20 mouse cellular contexts compared by ENCODE assay signal in genomic region chr1:136179511-136180001, GRCm38 (mm10). TPM values are rescaled to one million over a fixed set of nuclear protein-coding genes. Genes with fewer than 3 reads are reported as not detected.
DNase-seq lines count a peak whose midpoint lies in the region; ATAC-seq lines count a peak whose summit lies in the region.
"Had no signal": no experiment of that assay in that cellular context is flagged by ENCODE, and none has a peak within 500 bp of the region (broad histone marks: within the 10 kb centered on the region; RNA-seq: fewer than 3 reads in every experiment).

No protein-coding gene starts in this region.

- WGBS in heart, embryonic 14.5 days, result 47% methylated on average over 2 of the region's 2 CpGs
- 12% methylated on average over 2 of the region's 2 CpGs for WGBS in liver, embryonic 15.5 days (ENCODE audit: insufficient replicate concordance)
- 58% methylated on average over 2 of the region's 2 CpGs for WGBS in hindbrain, embryonic 14.5 days

- H3K4me2 ChIP-seq in heart, embryonic 14.5 days (ENCODE audit: low read length), result no peak overlapping the region
- H3K4me2 ChIP-seq in liver, embryonic 15.5 days, result no peak overlapping the region
- H3K4me2 ChIP-seq in hindbrain, embryonic 14.5 days (replicated peaks), result no peak overlapping the region
- H3K4me2 ChIP-seq: heart, embryonic 11.5 days had no signal

- H3K27ac ChIP-seq in heart, embryonic 14.5 days (replicated peaks in 1 of 2; ENCODE audit: control insufficient read depth in 1 of 2, insufficient read depth in 1 of 2, low read depth in 2 of 2, low read length in 2 of 2), result no peak overlapping the region
- peak overlapping the region; percentile 76 for H3K27ac ChIP-seq in liver, embryonic 15.5 days (replicated peaks)
- no peak overlapping the region for H3K27ac ChIP-seq in hindbrain, embryonic 14.5 days

- peaks cover 7 to 8% of the 10 kb centered on the region in 2 experiments; a peak in 2 of 4 replicates for H3K4me1 ChIP-seq in heart, embryonic 14.5 days (ENCODE audit: control insufficient read depth in 2 of 2, insufficient read depth in 2 of 2, low read length in 2 of 2)
- H3K4me1 ChIP-seq in liver, embryonic 15.5 days (replicated peaks), result peaks cover 78% of the 10 kb centered on the region
- H3K4me1 ChIP-seq in hindbrain, embryonic 14.5 days (replicated peaks; ENCODE audit: control insufficient read depth, insufficient read depth, low read length), result no peaks in the 10 kb centered on the region

- intact Hi-C loops in heart, postnatal 25 days (cut with DNase I), result no loop called here

- 0 out of 2 replicates have a peak, but pooled peaks have one; percentile 23 for ATAC-seq in heart, embryonic 14.5 days (ENCODE audit: insufficient number of reproducible peaks, insufficient read depth, low FRiP score, low read depth)
- ATAC-seq in erythroid progenitor cell, adult 5-6 weeks (replicated peaks; ENCODE audit: low FRiP score, poor library complexity, severe bottlenecking), result peak; percentile 40
- peak; percentile 83 for ATAC-seq in liver, embryonic 15.5 days (ENCODE audit: insufficient read depth)
- no peak for ATAC-seq in hindbrain, embryonic 14.5 days (ENCODE audit: low FRiP score)

- H3K9me3 ChIP-seq in heart, embryonic 14.5 days (ENCODE audit: control insufficient read depth, low read length), result no peaks in the 10 kb centered on the region
- no peaks in the 10 kb centered on the region for H3K9me3 ChIP-seq in liver, embryonic 15.5 days (replicated peaks)
- H3K9me3 ChIP-seq in hindbrain, embryonic 14.5 days (ENCODE audit: control insufficient read depth, low read length), result no peaks in the 10 kb centered on the region

- no peaks in the 10 kb centered on the region for H3K27me3 ChIP-seq in heart, embryonic 14.5 days (ENCODE audit: control insufficient read depth, insufficient read depth, low read length)
- no peaks in the 10 kb centered on the region for H3K27me3 ChIP-seq in liver, embryonic 15.5 days
- no peaks in the 10 kb centered on the region for H3K27me3 ChIP-seq in hindbrain, embryonic 14.5 days (ENCODE audit: control insufficient read depth, insufficient read depth, low read length)

- no peak overlapping the region for H3K9ac ChIP-seq in heart, embryonic 14.5 days (ENCODE audit: low read length)
- no peak overlapping the region for H3K9ac ChIP-seq in liver, embryonic 15.5 days
- no peak overlapping the region for H3K9ac ChIP-seq in hindbrain, embryonic 14.5 days

- H3K4me3 ChIP-seq in heart, embryonic 14.5 days (ENCODE audit: control insufficient read depth in 1 of 2, insufficient read depth in 1 of 2, low read depth in 1 of 2, low read length in 2 of 2), result no peak overlapping the region
- H3K4me3 ChIP-seq in liver, embryonic 15.5 days (replicated peaks), result no peak overlapping the region
- no peak overlapping the region for H3K4me3 ChIP-seq in hindbrain, embryonic 14.5 days (replicated peaks; ENCODE audit: low read length)

- peaks cover 7% of the 10 kb centered on the region; the same call in 1 of the 2 replicates for H3K36me3 ChIP-seq in heart, embryonic 14.5 days (ENCODE audit: control insufficient read depth, insufficient read depth, low read length)
- no peaks in the 10 kb centered on the region for H3K36me3 ChIP-seq in liver, embryonic 15.5 days (replicated peaks)
- H3K36me3 ChIP-seq in hindbrain, embryonic 14.5 days (replicated peaks; ENCODE audit: control insufficient read depth, insufficient read depth), result peaks cover 39% of the 10 kb centered on the region

- DNase-seq in heart, postnatal 25 days (ENCODE audit: low spot score), result no peak
- DNase-seq in MEL-GATA-1-ER (ENCODE audit: extremely low read depth, low read depth), result peak; percentile 69
- DNase-seq in B cell, adult 2 months, result no peak
- no peak for DNase-seq in layer of hippocampus, postnatal 25 days (ENCODE audit: extremely low spot score in 1 of 2, low spot score in 1 of 2)
- DNase-seq in hindbrain, embryonic 14.5 days (ENCODE audit: low spot score), result no peak
- DNase-seq: cerebellum, adult 11 months; cerebellum, postnatal 14 days; heart, postnatal 36 days; kidney, adult 8-10 months; kidney, postnatal 36 days; right cerebral cortex, adult 18-20 months; spleen, adult 18-20 months had no signal

RNA-seq across cellular contexts. Expression of gene Mroh3, which starts 33.1 kb away (rescaled TPM):
- not detected in 2 replicates for polyA plus RNA-seq in heart, embryonic 14.5 days (2014; fragmentation: Nextera tagmentation; extraction: Ambion mirVana)
- not detected for total RNA-seq in heart, postnatal 25 days (2021)
- not detected in 2 replicates for total RNA-seq in erythroid progenitor cell, adult 5-6 weeks (2015; ENCODE audit: low replicate concordance)
- total RNA-seq in erythroid progenitor cell, adult 5-6 weeks (2017; ENCODE audit: low replicate concordance), result not detected in 2 replicates
- not detected in 2 replicates for polyA plus RNA-seq in liver, embryonic 15.5 days (2015; fragmentation: Nextera tagmentation; extraction: Ambion mirVana)
- total RNA-seq in layer of hippocampus, postnatal 25 days (2021), result 1 to 10 TPM in 1 of 2 experiments, under 1 TPM in 1; 0.86 to 2.0 TPM
- not detected in 2 replicates for polyA plus RNA-seq in hindbrain, embryonic 14.5 days (2014; fragmentation: Nextera tagmentation; extraction: Ambion mirVana)
- total RNA-seq: heart, postnatal 36 days; liver, adult 2 months; megakaryocyte, adult 5-6 weeks had no signal
- polyA plus RNA-seq: heart, embryonic 11.5 days; liver, adult 2 months; midbrain, postnatal 0 days; neural tube, embryonic 11.5 days had no signal

RNA-seq across cellular contexts. Expression of gene Kif21b, which starts 48.4 kb away (rescaled TPM):
- polyA plus RNA-seq in heart, embryonic 14.5 days (2014; fragmentation: Nextera tagmentation; extraction: Ambion mirVana), result 1.0 and 1.1 TPM in 2 replicates
- total RNA-seq in heart, postnatal 25 days (2021), result under 1 TPM; 0.75 TPM
- 23.4 and 36.0 TPM in 2 replicates for total RNA-seq in erythroid progenitor cell, adult 5-6 weeks (2015; ENCODE audit: low replicate concordance)
- 4.4 and 5.0 TPM in 2 replicates for total RNA-seq in erythroid progenitor cell, adult 5-6 weeks (2017; ENCODE audit: low replicate concordance)
- polyA plus RNA-seq in liver, embryonic 15.5 days (2015; fragmentation: Nextera tagmentation; extraction: Ambion mirVana), result 1.1 and 1.5 TPM in 2 replicates
- total RNA-seq in layer of hippocampus, postnatal 25 days (2021), result 10 to 100 TPM; 35.0 to 54.8 TPM
- polyA plus RNA-seq in hindbrain, embryonic 14.5 days (2014; fragmentation: Nextera tagmentation; extraction: Ambion mirVana), result 49.4 and 51.7 TPM in 2 replicates

RNA-seq across cellular contexts. Expression of gene Inava, which starts 54.5 kb away (rescaled TPM):
- 0.08 and 0.30 TPM in 2 replicates for polyA plus RNA-seq in heart, embryonic 14.5 days (2014; fragmentation: Nextera tagmentation; extraction: Ambion mirVana)
- total RNA-seq in heart, postnatal 25 days (2021), result not detected
- total RNA-seq in erythroid progenitor cell, adult 5-6 weeks (2015; ENCODE audit: low replicate concordance), result not detected in 2 replicates
- not detected in 2 replicates for total RNA-seq in erythroid progenitor cell, adult 5-6 weeks (2017; ENCODE audit: low replicate concordance)
- polyA plus RNA-seq in liver, embryonic 15.5 days (2015; fragmentation: Nextera tagmentation; extraction: Ambion mirVana), result 0.18 and 0.31 TPM in 2 replicates
- total RNA-seq in layer of hippocampus, postnatal 25 days (2021), result 1 to 10 TPM; 4.5 to 5.8 TPM
- 2.6 and 2.8 TPM in 2 replicates for polyA plus RNA-seq in hindbrain, embryonic 14.5 days (2014; fragmentation: Nextera tagmentation; extraction: Ambion mirVana)
- total RNA-seq: heart, postnatal 36 days; liver, adult 2 months; megakaryocyte, adult 5-6 weeks had no signal

Comparison
In these comparisons a context has a peak if more than half of its experiments do, and no peak if none do; other contexts are left out.
1. RNA of gene Inava, which starts 54.5 kb away (total RNA-seq): 4.5 to 5.8 TPM in layer of hippocampus, postnatal 25 days; not detected in heart, postnatal 25 days and not detected in erythroid progenitor cell, adult 5-6 weeks; every median in the first group is over 4 times any median in the second.